Mouse (Mus musculus) C2C12 (cell line): Measurements from ENCODE around the gene Camk1g.

ENCODE experiments used
- CTCF ChIP-seq: IDR thresholded peaks from one replicate; pipeline ENCODE4 v1.5.1; 2011; ENCODE audit not compliant: control insufficient read depth, insufficient read depth, insufficient read length
- FOSL1 ChIP-seq: IDR thresholded peaks from one replicate; pipeline ENCODE4 v1.8.0; 2011; ENCODE audit warnings: mild to moderate bottlenecking, low read length; ENCODE audit not compliant: poor library complexity, insufficient read depth, severe bottlenecking
- MAX ChIP-seq: IDR thresholded peaks from one replicate; pipeline ENCODE4 v1.6.1; 2011; ENCODE audit warnings: mild to moderate bottlenecking, control low read depth

GRCm38 (mm10) chr1:193379634-193380033 lies 9.5 kb upstream of the Camk1g start:
- no peak for TF ChIP-seq CTCF
- no peak for TF ChIP-seq MAX
- no peak for TF ChIP-seq FOSL1
